Comparison of ENCODE assay signal across 9 mouse cellular contexts in the genomic region with DNA sequence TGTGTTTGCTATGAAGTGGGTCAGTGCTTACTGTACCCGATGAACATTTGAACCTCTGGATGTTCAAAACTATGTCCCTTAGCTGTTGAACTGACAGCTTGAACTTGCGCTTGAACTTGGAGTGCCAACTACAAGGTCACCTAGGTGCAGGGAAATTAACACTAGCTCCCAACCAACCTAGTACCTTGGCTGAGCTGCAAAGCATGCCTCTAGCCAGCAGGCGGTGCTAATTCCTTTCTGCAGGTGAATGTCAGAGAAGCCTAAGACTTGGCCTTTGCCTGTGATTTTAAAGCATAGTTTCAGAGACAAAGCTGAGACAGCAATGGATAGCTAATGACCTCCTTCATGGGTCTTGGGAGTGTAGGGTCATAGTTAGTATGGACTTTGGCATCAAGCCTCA. TPM values are rescaled to one million over a fixed set of nuclear protein-coding genes. Genes with fewer than 3 reads are reported as not detected.
DNase-seq lines count a peak whose midpoint lies in the region; ATAC-seq lines count a peak whose summit lies in the region.
"Had no signal": no experiment of that assay in that cellular context is flagged by ENCODE, and none has a peak within 500 bp of the region (broad histone marks: within the 10 kb centered on the region; RNA-seq: fewer than 3 reads in every experiment).

No protein-coding gene starts in this region.

- DNase-seq in hindbrain, embryonic 11.5 days (ENCODE audit: low spot score), result peak; percentile 62
- DNase-seq in adrenal gland, adult 2 months, result peak; percentile 52
- DNase-seq in induced T-regulatory cell, adult 2 months (ENCODE audit: low read depth), result peak; percentile 74
- DNase-seq in limb, embryonic 11.5 days (ENCODE audit: low spot score), result peak; percentile 64
- peak; percentile 24 to 55 for DNase-seq in natural killer cell, adult 2 months (ENCODE audit: low spot score in 2 of 2)
- DNase-seq in thymus, postnatal 0 days (ENCODE audit: low spot score), result peak; percentile 62

- no peaks in the 10 kb centered on the region for H3K4me1 ChIP-seq in hindbrain, embryonic 11.5 days (replicated peaks; ENCODE audit: control insufficient read depth, insufficient read depth, low read length)
- H3K4me1 ChIP-seq in hindbrain, embryonic 12.5 days, result no peaks in the 10 kb centered on the region
- H3K4me1 ChIP-seq in forebrain, embryonic 13.5 days, result no peaks in the 10 kb centered on the region
- H3K4me1 ChIP-seq in limb, embryonic 11.5 days (ENCODE audit: control insufficient read depth, insufficient read depth, low read length), result no peaks in the 10 kb centered on the region

- no peak for ATAC-seq in hindbrain, embryonic 11.5 days (ENCODE audit: low FRiP score)
- ATAC-seq in hindbrain, embryonic 12.5 days (ENCODE audit: low FRiP score), result no peak
- peak; percentile 53 for ATAC-seq in forebrain, embryonic 13.5 days
- ATAC-seq in limb, embryonic 11.5 days (ENCODE audit: insufficient number of reproducible peaks, low FRiP score, low TSS enrichment, low read depth), result no peak

- 64% methylated on average over 3 of the region's 3 CpGs for WGBS in hindbrain, embryonic 11.5 days
- WGBS in hindbrain, embryonic 12.5 days, result 56% methylated on average over 3 of the region's 3 CpGs
- WGBS in forebrain, embryonic 13.5 days, result 62% methylated on average over 3 of the region's 3 CpGs
- WGBS in limb, embryonic 11.5 days, result 56% methylated on average over 3 of the region's 3 CpGs

- H3K4me3 ChIP-seq in hindbrain, embryonic 11.5 days (ENCODE audit: low read depth, low read length), result no peak overlapping the region
- H3K4me3 ChIP-seq in hindbrain, embryonic 12.5 days, result no peak overlapping the region
- H3K4me3 ChIP-seq in forebrain, embryonic 13.5 days, result no peak overlapping the region
- H3K4me3 ChIP-seq in limb, embryonic 11.5 days (ENCODE audit: low read depth, low read length), result no peak overlapping the region
- H3K4me3 ChIP-seq: embryonic facial prominence, embryonic 13.5 days had no signal

- peaks cover 7% of the 10 kb centered on the region; the same call in 1 of the 2 replicates for H3K36me3 ChIP-seq in hindbrain, embryonic 11.5 days (ENCODE audit: control insufficient read depth, insufficient read depth, low read length)
- peaks cover 53% of the 10 kb centered on the region for H3K36me3 ChIP-seq in hindbrain, embryonic 12.5 days
- H3K36me3 ChIP-seq in forebrain, embryonic 13.5 days (ENCODE audit: poor library complexity, severe bottlenecking), result peaks cover 57% of the 10 kb centered on the region
- H3K36me3 ChIP-seq in limb, embryonic 11.5 days (ENCODE audit: control insufficient read depth, insufficient read depth, low read length), result peaks cover 18% of the 10 kb centered on the region

- no peak overlapping the region for H3K4me2 ChIP-seq in hindbrain, embryonic 11.5 days (replicated peaks; ENCODE audit: low read depth, low read length)
- H3K4me2 ChIP-seq in hindbrain, embryonic 12.5 days (replicated peaks), result no peak overlapping the region
- no peak overlapping the region for H3K4me2 ChIP-seq in forebrain, embryonic 13.5 days
- H3K4me2 ChIP-seq in limb, embryonic 11.5 days (ENCODE audit: low read depth, severe bottlenecking), result no peak overlapping the region
- H3K4me2 ChIP-seq: embryonic facial prominence, embryonic 13.5 days had no signal

- H3K27me3 ChIP-seq in hindbrain, embryonic 11.5 days (ENCODE audit: control insufficient read depth, insufficient read depth, low read length), result no peaks in the 10 kb centered on the region
- H3K27me3 ChIP-seq in hindbrain, embryonic 12.5 days, result no peaks in the 10 kb centered on the region
- H3K27me3 ChIP-seq in forebrain, embryonic 13.5 days, result no peaks in the 10 kb centered on the region
- H3K27me3 ChIP-seq in limb, embryonic 11.5 days (ENCODE audit: control insufficient read depth, insufficient read depth, low read length), result no peaks in the 10 kb centered on the region
- H3K27me3 ChIP-seq: embryonic facial prominence, embryonic 13.5 days had no signal

- H3K9me3 ChIP-seq in hindbrain, embryonic 11.5 days (ENCODE audit: control insufficient read depth, low read length), result no peaks in the 10 kb centered on the region
- no peaks in the 10 kb centered on the region for H3K9me3 ChIP-seq in hindbrain, embryonic 12.5 days (replicated peaks)
- no peaks in the 10 kb centered on the region for H3K9me3 ChIP-seq in forebrain, embryonic 13.5 days (replicated peaks)
- H3K9me3 ChIP-seq in limb, embryonic 11.5 days (ENCODE audit: control insufficient read depth, low read length), result no peaks in the 10 kb centered on the region
- H3K9me3 ChIP-seq: embryonic facial prominence, embryonic 13.5 days had no signal

- no peak overlapping the region for H3K9ac ChIP-seq in hindbrain, embryonic 11.5 days (ENCODE audit: low read depth, low read length)
- H3K9ac ChIP-seq in hindbrain, embryonic 12.5 days, result no peak overlapping the region
- no peak overlapping the region for H3K9ac ChIP-seq in forebrain, embryonic 13.5 days
- H3K9ac ChIP-seq in limb, embryonic 11.5 days (ENCODE audit: low read length), result no peak overlapping the region
- H3K9ac ChIP-seq: embryonic facial prominence, embryonic 13.5 days had no signal

- H3K27ac ChIP-seq in hindbrain, embryonic 11.5 days (ENCODE audit: low read depth, low read length), result no peak overlapping the region
- no peak overlapping the region for H3K27ac ChIP-seq in hindbrain, embryonic 12.5 days
- H3K27ac ChIP-seq in forebrain, embryonic 13.5 days, result no peak overlapping the region
- no peak overlapping the region for H3K27ac ChIP-seq in limb, embryonic 11.5 days (replicated peaks; ENCODE audit: low read depth, low read length)

RNA-seq across cellular contexts. Expression of gene Zp1, which starts 12.5 kb away (rescaled TPM):
- not detected in 2 replicates for polyA plus RNA-seq in hindbrain, embryonic 11.5 days (2014; fragmentation: Nextera tagmentation; extraction: Ambion mirVana)
- polyA plus RNA-seq in hindbrain, embryonic 12.5 days (2016; fragmentation: Nextera tagmentation; extraction: Ambion mirVana), result not detected in 2 replicates
- total RNA-seq in adrenal gland, adult 2 months (2021), result not detected
- polyA plus RNA-seq in adrenal gland, adult 2 months (2012; rRNA removed), result not detected in 2 replicates
- polyA plus RNA-seq in forebrain, embryonic 13.5 days (2015; fragmentation: Nextera tagmentation; extraction: Ambion mirVana), result not detected in 2 replicates
- not detected in 2 replicates for polyA plus RNA-seq in limb, embryonic 11.5 days (2014; fragmentation: Nextera tagmentation; extraction: Ambion mirVana)
- polyA plus RNA-seq in thymus, postnatal 0 days (2015; fragmentation: Nextera tagmentation; extraction: Ambion mirVana), result 0.82 and 1.2 TPM in 2 replicates
- polyA plus RNA-seq: embryonic facial prominence, embryonic 13.5 days had no signal

RNA-seq across cellular contexts. Expression of gene Prpf19, which starts 12.9 kb away (rescaled TPM):
- 50.4 and 58.6 TPM in 2 replicates for polyA plus RNA-seq in hindbrain, embryonic 11.5 days (2014; fragmentation: Nextera tagmentation; extraction: Ambion mirVana)
- polyA plus RNA-seq in hindbrain, embryonic 12.5 days (2016; fragmentation: Nextera tagmentation; extraction: Ambion mirVana), result 37.3 and 37.7 TPM in 2 replicates
- 100 to 1,000 TPM; 143 to 184 TPM for total RNA-seq in adrenal gland, adult 2 months (2021)
- polyA plus RNA-seq in adrenal gland, adult 2 months (2012; rRNA removed), result 299 and 410 TPM in 2 replicates
- polyA plus RNA-seq in forebrain, embryonic 13.5 days (2015; fragmentation: Nextera tagmentation; extraction: Ambion mirVana), result 45.3 and 50.8 TPM in 2 replicates
- 55.3 and 59.0 TPM in 2 replicates for polyA plus RNA-seq in limb, embryonic 11.5 days (2014; fragmentation: Nextera tagmentation; extraction: Ambion mirVana)
- polyA plus RNA-seq in thymus, postnatal 0 days (2015; fragmentation: Nextera tagmentation; extraction: Ambion mirVana), result 31.6 and 34.9 TPM in 2 replicates

RNA-seq across cellular contexts. Expression of gene Tmem109, which starts 26.1 kb away (rescaled TPM):
- polyA plus RNA-seq in hindbrain, embryonic 11.5 days (2014; fragmentation: Nextera tagmentation; extraction: Ambion mirVana), result 44.1 and 44.9 TPM in 2 replicates
- 46.0 and 46.2 TPM in 2 replicates for polyA plus RNA-seq in hindbrain, embryonic 12.5 days (2016; fragmentation: Nextera tagmentation; extraction: Ambion mirVana)
- total RNA-seq in adrenal gland, adult 2 months (2021), result 100 to 1,000 TPM; 149 to 202 TPM
- polyA plus RNA-seq in adrenal gland, adult 2 months (2012; rRNA removed), result 240 and 306 TPM in 2 replicates
- polyA plus RNA-seq in forebrain, embryonic 13.5 days (2015; fragmentation: Nextera tagmentation; extraction: Ambion mirVana), result 33.6 and 35.6 TPM in 2 replicates
- 69.6 and 71.1 TPM in 2 replicates for polyA plus RNA-seq in limb, embryonic 11.5 days (2014; fragmentation: Nextera tagmentation; extraction: Ambion mirVana)
- polyA plus RNA-seq in thymus, postnatal 0 days (2015; fragmentation: Nextera tagmentation; extraction: Ambion mirVana), result 35.2 and 41.6 TPM in 2 replicates

RNA-seq across cellular contexts. Expression of gene Ptgdr2, which starts 29.1 kb away (rescaled TPM):
- polyA plus RNA-seq in hindbrain, embryonic 11.5 days (2014; fragmentation: Nextera tagmentation; extraction: Ambion mirVana), result 0.10 TPM in 1 of 2 replicates, not detected in the other
- polyA plus RNA-seq in hindbrain, embryonic 12.5 days (2016; fragmentation: Nextera tagmentation; extraction: Ambion mirVana), result 0.09 and 0.10 TPM in 2 replicates
- total RNA-seq in adrenal gland, adult 2 months (2021), result under 1 TPM in 1 of 2 experiments, not detected in 1; 0.10 TPM
- polyA plus RNA-seq in adrenal gland, adult 2 months (2012; rRNA removed), result 0.04 and 0.26 TPM in 2 replicates
- 0.06 and 0.17 TPM in 2 replicates for polyA plus RNA-seq in forebrain, embryonic 13.5 days (2015; fragmentation: Nextera tagmentation; extraction: Ambion mirVana)
- not detected in 2 replicates for polyA plus RNA-seq in limb, embryonic 11.5 days (2014; fragmentation: Nextera tagmentation; extraction: Ambion mirVana)
- polyA plus RNA-seq in thymus, postnatal 0 days (2015; fragmentation: Nextera tagmentation; extraction: Ambion mirVana), result 0.27 and 0.39 TPM in 2 replicates

RNA-seq across cellular contexts. Expression of gene Tmem132a, which starts 38.2 kb away (rescaled TPM):
- 56.2 and 61.3 TPM in 2 replicates for polyA plus RNA-seq in hindbrain, embryonic 11.5 days (2014; fragmentation: Nextera tagmentation; extraction: Ambion mirVana)
- 147 and 151 TPM in 2 replicates for polyA plus RNA-seq in hindbrain, embryonic 12.5 days (2016; fragmentation: Nextera tagmentation; extraction: Ambion mirVana)
- 10 to 100 TPM; 21.9 to 46.1 TPM for total RNA-seq in adrenal gland, adult 2 months (2021)
- polyA plus RNA-seq in adrenal gland, adult 2 months (2012; rRNA removed), result 79.2 and 82.6 TPM in 2 replicates
- polyA plus RNA-seq in forebrain, embryonic 13.5 days (2015; fragmentation: Nextera tagmentation; extraction: Ambion mirVana), result 131 and 135 TPM in 2 replicates
- 87.0 and 89.0 TPM in 2 replicates for polyA plus RNA-seq in limb, embryonic 11.5 days (2014; fragmentation: Nextera tagmentation; extraction: Ambion mirVana)
- 3.6 and 4.2 TPM in 2 replicates for polyA plus RNA-seq in thymus, postnatal 0 days (2015; fragmentation: Nextera tagmentation; extraction: Ambion mirVana)
